Mouse (Mus musculus): ENCODE data around the gene Hpca. TPM values are rescaled to one million over a fixed set of nuclear protein-coding genes. Genes with fewer than 3 reads are reported as not detected.

The Hpca gene
- not detected in 2 replicates for polyA plus RNA-seq (2012)

DNA sequence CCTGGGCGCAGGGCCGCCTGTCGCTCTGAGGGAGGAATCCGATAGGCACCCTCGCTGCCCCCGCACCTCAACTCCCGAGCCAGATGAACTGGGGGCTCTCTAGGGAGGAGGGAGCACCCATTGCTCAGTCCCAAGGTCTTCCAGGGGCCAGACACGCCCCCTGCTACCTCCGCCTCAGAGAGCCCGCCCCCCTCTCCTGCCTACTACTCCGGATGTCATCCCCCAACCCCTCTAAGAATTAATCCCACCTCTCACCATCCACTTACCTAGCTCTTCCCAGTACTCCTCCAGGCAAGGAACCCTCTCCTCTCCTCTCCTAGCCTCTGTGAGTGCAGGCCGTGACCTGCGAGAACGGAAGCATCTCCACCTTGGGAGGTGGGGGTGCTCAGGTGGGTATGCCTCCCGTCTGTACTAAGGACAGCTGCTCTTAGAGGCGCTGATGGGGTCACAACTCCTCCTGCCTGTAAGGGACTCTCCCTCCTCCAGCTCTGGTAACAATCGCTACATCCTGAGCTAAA, at the start of gene Hpca:
TSS of gene Hpca (minus strand) at position 468 of the 518 bp plus-strand sequence.

DNA sequence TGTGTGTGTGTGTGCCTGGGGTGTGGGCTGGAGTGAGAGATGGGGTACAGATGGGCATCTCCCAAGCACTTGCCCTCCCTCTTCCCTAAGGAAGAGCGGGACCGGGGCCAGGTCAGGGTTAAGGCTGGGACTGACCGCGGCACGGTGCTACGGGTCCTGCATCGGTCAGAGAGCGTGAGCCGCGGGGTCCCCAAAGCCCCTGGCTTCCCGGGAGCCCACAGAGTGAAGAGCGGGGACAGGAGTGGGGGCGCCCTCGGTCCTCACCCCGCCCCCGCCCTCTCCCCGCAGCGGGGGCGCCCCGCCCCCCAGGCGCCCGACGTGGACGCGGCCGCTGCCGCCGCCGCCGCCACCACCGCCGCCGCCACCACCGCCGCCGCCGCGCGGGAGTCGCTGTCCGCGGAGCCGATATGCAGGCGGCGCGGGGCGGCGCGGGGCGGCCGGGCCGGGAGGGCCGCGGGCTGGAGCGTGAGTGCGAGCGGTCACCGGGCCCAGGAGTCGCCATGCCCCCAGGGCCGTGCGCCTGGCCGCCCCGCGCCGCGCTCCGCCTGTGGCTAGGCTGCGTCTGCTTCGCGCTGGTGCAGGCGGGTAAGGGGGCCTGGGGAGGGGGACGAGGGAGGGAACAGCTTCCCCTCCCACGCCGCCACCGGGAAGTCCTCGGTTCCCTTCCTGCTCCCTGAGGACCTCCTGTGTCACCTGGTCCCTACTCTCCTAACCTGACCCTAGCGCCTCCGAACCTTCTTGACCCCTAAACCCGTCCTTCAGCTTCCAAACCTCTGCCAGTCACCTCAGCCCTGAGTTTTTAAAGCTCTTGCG, 14.9 kb upstream of the Hpca start, which contains the start of gene Fndc5:
TSS of gene Fndc5 (plus strand) at position 421 of the 813 bp plus-strand sequence.

DNA sequence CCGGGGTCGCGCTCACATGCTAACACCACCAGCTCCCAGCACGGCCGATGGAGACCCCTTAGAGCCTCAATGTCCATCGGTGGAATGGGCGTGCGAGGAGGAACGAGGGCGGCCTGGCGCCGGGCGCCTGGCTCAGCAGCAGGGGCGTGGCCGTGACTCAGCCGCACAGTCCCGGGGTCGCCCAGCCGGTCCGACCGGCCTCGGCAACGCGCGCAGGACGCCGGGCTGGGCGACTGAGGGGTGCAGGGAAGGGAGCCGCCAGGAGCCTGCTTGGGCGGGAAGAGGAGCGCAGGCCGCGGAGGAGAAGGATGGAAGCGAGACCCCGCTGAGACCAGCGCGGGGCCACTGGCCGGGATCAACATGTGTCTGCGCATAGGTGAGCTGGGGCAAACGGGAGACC, 16.5 kb downstream of the Hpca start, which contains the start of gene Tmem54:
TSS of gene Tmem54 (plus strand) at position 193 of the 400 bp plus-strand sequence.

Other genes starting within 250 kb of the Hpca start
- 2.7 and 3.2 TPM in 2 replicates for gene Trim62, start 238.5 kb downstream of the Hpca start, polyA plus RNA-seq (2012)
- gene Azin2, start 159.6 kb downstream of the Hpca start, polyA plus RNA-seq (2012): 2.3 and 4.2 TPM in 2 replicates
- gene Ak2, start 130.1 kb downstream of the Hpca start, polyA plus RNA-seq (2012): 173 and 212 TPM in 2 replicates
- gene Rnf19b, start 63.8 kb downstream of the Hpca start, polyA plus RNA-seq (2012): 267 and 300 TPM in 2 replicates
- 0.16 TPM in 1 of 2 replicates, not detected in the other for gene Tmem54, start 16.5 kb downstream of the Hpca start, polyA plus RNA-seq (2012)
- 0.03 TPM in 1 of 2 replicates, not detected in the other for gene Fndc5, start 15.0 kb upstream of the Hpca start, polyA plus RNA-seq (2012)
- gene S100pbp, start 67.7 kb upstream of the Hpca start, polyA plus RNA-seq (2012): 1.2 and 2.1 TPM in 2 replicates
- 22.9 and 32.2 TPM in 2 replicates for gene Yars, start 67.7 kb upstream of the Hpca start, polyA plus RNA-seq (2012)
- gene C77080, start 139.4 kb upstream of the Hpca start, polyA plus RNA-seq (2012): 5.6 and 6.0 TPM in 2 replicates
- gene Sync, start 165.6 kb upstream of the Hpca start, polyA plus RNA-seq (2012): not detected in 2 replicates
- 51.0 and 59.6 TPM in 2 replicates for gene Rbbp4, start 213.3 kb upstream of the Hpca start, polyA plus RNA-seq (2012)
- 2.6 and 3.8 TPM in 2 replicates for gene Zbtb8os, start 213.7 kb upstream of the Hpca start, polyA plus RNA-seq (2012)

All from megakaryocyte-erythroid progenitor cell, adult 5 weeks (primary cell).